Mouse (Mus musculus) lung, postnatal 10 days (tissue): ENCODE data around the gene Sohlh2.
"Not testable (repeated sequence)": the region's sequence is repeated elsewhere in the genome, so short reads cannot be mapped to it uniquely, and the experiment has no call there.

Source experiments
- DNase-seq: peaks from one replicate; pipeline ENCODE4 v3.0.0; 2021

Sohlh2 gene

GRCm38 (mm10) chr3:55181766-55182165, at the start of gene Sohlh2:
Gene Sohlh2 (plus strand): TSS chr3:55182028.
- DNase-seq = no peak

- no peak for DNase-seq
Measured at GRCm38 (mm10) chr3:55137039-55137438, 44.8 kb upstream of the Sohlh2 start, which contains the start of gene Ccdc169. Gene Ccdc169 (plus strand): TSS chr3:55137339.

- DNase-seq = no peak
Measured at GRCm38 (mm10) chr3:55139837-55140236, 42.0 kb upstream of the Sohlh2 start.

- no peak for DNase-seq
Measured at GRCm38 (mm10) chr3:55141401-55141800, 40.4 kb upstream of the Sohlh2 start.

- no peak for DNase-seq
Measured at GRCm38 (mm10) chr3:55144916-55145315, 36.9 kb upstream of the Sohlh2 start.

- no peak for DNase-seq
Measured at GRCm38 (mm10) chr3:55146441-55146840, 35.4 kb upstream of the Sohlh2 start.

GRCm38 (mm10) chr3:55147156-55147555, 34.7 kb upstream of the Sohlh2 start:
- no peak for DNase-seq

GRCm38 (mm10) chr3:55148091-55148490, 33.7 kb upstream of the Sohlh2 start:
- DNase-seq = no peak

- DNase-seq = peak; percentile 68
Measured at GRCm38 (mm10) chr3:55151656-55152433, 30.0 kb upstream of the Sohlh2 start.

- DNase-seq = no peak
Measured at GRCm38 (mm10) chr3:55152673-55153334, 29.0 kb upstream of the Sohlh2 start.

- DNase-seq = no peak
Measured at GRCm38 (mm10) chr3:55154163-55154562, 27.7 kb upstream of the Sohlh2 start.

GRCm38 (mm10) chr3:55157413-55157812, 24.4 kb upstream of the Sohlh2 start:
- no peak for DNase-seq

GRCm38 (mm10) chr3:55161144-55161543, 20.7 kb upstream of the Sohlh2 start:
- DNase-seq = no peak

- DNase-seq = no peak
Measured at GRCm38 (mm10) chr3:55163510-55163909, 18.3 kb upstream of the Sohlh2 start.

- no peak for DNase-seq
Measured at GRCm38 (mm10) chr3:55172478-55172877, 9.3 kb upstream of the Sohlh2 start.

GRCm38 (mm10) chr3:55177271-55177670, 4.6 kb upstream of the Sohlh2 start:
- no peak for DNase-seq

- no peak for DNase-seq
Measured at GRCm38 (mm10) chr3:55191668-55192067, 9.8 kb downstream of the Sohlh2 start.

GRCm38 (mm10) chr3:55193351-55193750, 11.5 kb downstream of the Sohlh2 start:
- no peak for DNase-seq

- DNase-seq = no peak
Measured at GRCm38 (mm10) chr3:55194792-55195191, 13.0 kb downstream of the Sohlh2 start.

- peak; percentile 30 for DNase-seq
Measured at GRCm38 (mm10) chr3:55195581-55196327, 13.9 kb downstream of the Sohlh2 start.

GRCm38 (mm10) chr3:55196328-55196710, 14.5 kb downstream of the Sohlh2 start:
- DNase-seq = no peak

GRCm38 (mm10) chr3:55203621-55204020, 21.8 kb downstream of the Sohlh2 start:
- not testable (repeated sequence) for DNase-seq

- no peak for DNase-seq
Measured at GRCm38 (mm10) chr3:55206413-55206812, 24.6 kb downstream of the Sohlh2 start.

- DNase-seq = no peak
Measured at GRCm38 (mm10) chr3:55207665-55208064, 25.8 kb downstream of the Sohlh2 start.
